Mouse (Mus musculus): ENCODE data around the gene Mrpl9.

Gene Mrpl9

GRCm38 (mm10) chr3:94468931-94469330 is 25.8 kb downstream of the Mrpl9 start:
- no peak for DNase-seq

- DNase-seq = no peak
These were observed 29.5 kb downstream of the Mrpl9 start for GRCm38 (mm10) chr3:94472447-94473114.

DNA sequence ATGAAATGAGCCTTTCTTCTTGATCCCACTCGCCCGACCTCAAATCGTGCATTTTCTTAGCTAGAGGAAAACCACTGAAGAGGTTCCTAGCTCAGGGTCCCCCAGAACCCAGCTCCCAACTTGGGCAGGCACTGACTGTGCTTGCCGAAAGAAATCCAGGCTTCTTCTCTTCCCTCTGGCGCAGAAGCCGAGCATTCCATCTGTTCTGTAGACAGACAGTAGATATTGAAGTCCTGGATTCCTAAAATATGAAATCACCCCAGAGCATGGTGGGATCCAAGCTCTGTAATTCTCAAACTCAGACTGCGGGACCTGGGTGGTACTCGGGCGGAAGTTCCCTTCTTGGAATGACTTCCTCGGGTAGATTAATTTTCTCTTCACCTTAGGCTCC is 30.0 kb downstream of the Mrpl9 start:
- no peak for DNase-seq

- no peak for DNase-seq
These were observed 30.6 kb downstream of the Mrpl9 start for GRCm38 (mm10) chr3:94473567-94474232.

GRCm38 (mm10) chr3:94476301-94477035 is 33.4 kb downstream of the Mrpl9 start:
- DNase-seq = no peak

- no peak for DNase-seq
These were observed 34.3 kb downstream of the Mrpl9 start for GRCm38 (mm10) chr3:94477444-94477843.

DNA sequence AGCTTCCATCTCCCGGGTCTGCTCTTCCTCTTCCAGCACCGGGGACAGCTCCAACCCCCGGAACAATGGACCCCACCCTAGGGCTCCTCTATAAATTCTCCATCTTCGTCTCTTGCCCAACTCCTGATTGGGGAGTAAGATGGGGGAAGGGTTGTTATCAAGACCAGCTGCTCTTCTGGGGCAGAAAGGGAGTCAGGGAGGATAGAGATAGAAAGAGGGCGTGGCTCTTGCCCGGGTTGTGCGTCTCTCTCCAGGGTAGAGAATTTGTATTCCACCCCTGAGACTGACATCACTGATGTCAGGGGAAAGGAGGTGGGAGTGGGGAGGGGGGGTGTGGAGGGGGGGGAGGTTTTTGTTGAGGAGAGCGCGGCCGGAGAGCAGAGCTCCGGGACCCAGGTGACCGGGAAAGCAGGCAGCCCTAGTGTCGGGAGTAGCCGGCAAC is 34.9 kb downstream of the Mrpl9 start, which contains the start of gene Celf3:
Gene Celf3 (plus strand): TSS at position 315 of the 442 bp plus-strand sequence.
- peak; percentile 75 for DNase-seq

DNA sequence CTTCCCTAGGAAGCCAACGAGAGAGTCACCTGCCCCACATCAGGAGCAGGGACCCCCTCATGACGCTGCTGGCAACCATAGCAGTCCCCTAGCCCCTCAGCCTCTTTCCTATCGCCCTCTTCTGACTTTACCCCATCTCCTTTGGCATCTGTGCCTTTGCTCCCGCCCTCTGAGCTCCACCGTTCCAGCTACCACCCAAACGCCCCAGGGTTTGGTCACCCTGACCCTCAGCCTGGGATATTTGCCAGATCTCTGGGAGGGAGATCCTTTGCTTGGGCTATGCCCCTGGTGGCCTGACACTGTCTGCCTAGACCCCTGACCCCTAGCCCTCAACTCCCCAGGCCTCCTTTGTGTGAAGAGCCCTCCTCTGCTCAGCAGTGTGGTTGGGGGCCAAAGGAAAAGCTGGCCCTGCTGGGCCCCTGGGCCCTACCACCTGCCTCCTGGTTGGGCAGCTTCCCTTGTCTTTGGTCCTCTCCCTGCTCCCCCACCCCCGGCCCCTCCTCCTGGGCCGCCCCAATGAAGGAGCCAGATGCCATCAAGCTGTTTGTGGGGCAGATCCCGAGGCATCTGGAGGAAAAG is 35.6 kb downstream of the Mrpl9 start:
- peak; percentile 53 for DNase-seq

- no peak for DNase-seq
These were observed 36.4 kb downstream of the Mrpl9 start for GRCm38 (mm10) chr3:94479564-94479963.

DNA sequence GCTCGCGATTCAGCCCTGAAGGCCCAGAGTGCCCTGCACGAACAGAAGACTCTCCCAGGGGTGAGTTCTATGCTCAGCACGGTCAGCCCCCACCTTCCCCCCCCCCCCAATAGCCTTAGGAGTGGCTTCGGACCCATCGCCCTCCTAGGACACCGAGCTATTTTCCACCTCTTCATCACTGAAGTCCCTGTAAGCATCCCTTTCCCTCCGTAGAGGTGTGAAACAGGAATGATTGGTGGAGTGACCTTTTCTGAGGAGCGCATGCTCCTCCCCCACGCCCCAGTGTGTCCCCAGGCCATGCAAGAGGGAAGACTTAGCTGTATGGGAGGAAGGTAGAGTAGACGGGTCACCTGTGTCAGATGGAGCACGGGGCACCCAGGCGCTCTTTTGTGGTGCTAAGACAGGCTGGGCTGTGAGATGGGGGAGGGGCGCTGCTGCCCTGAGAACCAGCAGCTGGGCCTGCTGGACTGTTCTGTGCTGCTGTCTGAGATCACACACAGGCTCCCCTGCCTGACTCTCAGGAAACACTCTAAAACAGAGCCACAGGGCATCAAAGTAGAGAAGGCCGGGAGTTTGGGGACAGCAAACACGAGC is 37.3 kb downstream of the Mrpl9 start, which contains the start of gene Riiad1:
Gene Riiad1 (minus strand): TSS at position 51 of the 594 bp plus-strand sequence.
- DNase-seq = no peak

- no peak for DNase-seq
These were observed 38.3 kb downstream of the Mrpl9 start for GRCm38 (mm10) chr3:94481429-94481828.

GRCm38 (mm10) chr3:94482764-94483385 is 39.8 kb downstream of the Mrpl9 start:
- no peak for DNase-seq

DNA sequence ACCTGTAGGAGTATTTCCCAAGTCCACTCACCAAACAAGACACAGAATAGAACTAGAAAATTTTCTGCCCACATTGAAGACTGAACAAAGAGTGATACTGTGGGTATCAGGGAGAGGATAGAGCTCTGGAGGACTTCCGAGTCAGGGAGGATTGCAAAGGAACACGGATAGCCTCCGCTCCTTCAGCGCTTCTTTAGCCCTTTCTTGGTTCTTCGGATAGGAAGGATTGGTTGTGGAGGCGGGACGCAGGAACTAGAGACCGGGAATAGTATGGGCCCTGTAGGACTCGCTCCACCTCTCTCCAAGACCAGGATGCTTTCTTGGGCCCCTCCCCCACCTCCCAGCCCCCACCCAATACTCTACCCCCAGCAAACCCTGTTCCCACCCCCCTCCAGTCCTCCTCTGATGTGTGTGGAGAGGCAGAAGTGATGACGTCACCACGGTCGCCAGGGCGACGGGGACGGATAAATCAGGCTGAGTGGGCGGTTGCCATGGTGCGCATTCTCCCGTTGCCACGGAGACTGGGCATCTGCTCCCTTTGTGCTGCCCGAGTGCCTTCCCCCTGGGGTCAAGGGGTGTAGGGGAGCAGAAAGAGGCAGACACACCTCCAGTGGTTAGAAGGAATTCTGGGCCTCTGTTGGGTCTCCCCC is 40.8 kb downstream of the Mrpl9 start:
- DNase-seq = peak; percentile 61

GRCm38 (mm10) chr3:94485922-94486321 is 42.8 kb downstream of the Mrpl9 start:
- DNase-seq = no peak

- DNase-seq = no peak
These were observed 44.5 kb downstream of the Mrpl9 start for GRCm38 (mm10) chr3:94487581-94487980.

DNA sequence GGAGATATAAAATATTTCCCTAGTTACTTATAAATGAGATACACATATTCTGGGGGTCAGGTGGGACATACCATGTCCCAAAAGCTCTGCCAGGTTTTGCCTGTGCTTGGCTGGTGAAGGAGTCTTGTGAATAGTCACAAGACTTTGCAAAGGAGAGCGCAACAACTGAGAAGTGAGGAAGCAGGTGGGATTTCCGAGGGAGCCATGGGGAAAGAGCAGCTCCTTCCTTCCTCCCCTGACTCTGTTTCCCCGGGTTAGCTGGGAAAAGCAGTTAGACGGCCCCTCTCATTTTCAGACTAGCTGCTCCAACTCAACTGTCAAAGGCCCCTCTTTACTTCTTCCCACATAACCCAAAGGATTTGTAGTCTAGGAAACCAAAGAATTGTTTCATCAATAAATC is 54.0 kb downstream of the Mrpl9 start:
- DNase-seq = no peak

Measured in cerebellum, adult 8-10 months (tissue).